In genomic region chr1:178952910-178953309, GRCm38 (mm10) we compare ENCODE assay signal across 13 mouse cellular contexts.
DNase-seq lines count a peak whose midpoint lies in the region; ATAC-seq and TF ChIP-seq lines count a peak whose summit lies in the region.
"Had no signal": no experiment of that assay in that cellular context is flagged by ENCODE, and none has a peak within 500 bp of the region (broad histone marks: within the 10 kb centered on the region; RNA-seq: fewer than 3 reads in every experiment).

No protein-coding gene starts in this region.

- H3K36me3 ChIP-seq in midbrain, embryonic 10.5 days = no peaks in the 10 kb centered on the region
- H3K36me3 ChIP-seq in midbrain, embryonic 11.5 days (ENCODE audit: control insufficient read depth, insufficient read depth, low read length) = no peaks in the 10 kb centered on the region
- no peaks in the 10 kb centered on the region for H3K36me3 ChIP-seq in thymus, adult 2 months (ENCODE audit: control insufficient read depth, insufficient read depth, low read length)
- H3K36me3 ChIP-seq: forebrain, embryonic 15.5 days had no signal

- H3K9ac ChIP-seq in midbrain, embryonic 11.5 days (ENCODE audit: low read length) = no peak overlapping the region
- H3K9ac ChIP-seq: forebrain, embryonic 15.5 days; lung, embryonic 14.5 days had no signal

- DNase-seq in midbrain, embryonic 10.5 days (ENCODE audit: low spot score) = no peak
- no peak for DNase-seq in midbrain, embryonic 11.5 days (ENCODE audit: low spot score, missing footprints)
- DNase-seq in adipocyte (ENCODE audit: low spot score) = no peak
- no peak for DNase-seq in frontal cortex, postnatal 36 days (ENCODE audit: low spot score in 2 of 2)
- no peak for DNase-seq in thymus, adult 2 months
- DNase-seq: cerebellum, postnatal 14 days; heart, adult 18-20 months; lung, embryonic 14.5 days; right cerebral cortex, postnatal 4 days had no signal

- no peak overlapping the region for H3K4me3 ChIP-seq in midbrain, embryonic 10.5 days
- no peak overlapping the region for H3K4me3 ChIP-seq in midbrain, embryonic 11.5 days (ENCODE audit: low read depth, low read length)
- H3K4me3 ChIP-seq in thymus, adult 2 months (ENCODE audit: control insufficient read depth, insufficient read depth, low read length) = no peak overlapping the region
- H3K4me3 ChIP-seq: forebrain, embryonic 15.5 days had no signal

- 0 out of 2 replicates have a peak overlapping the region, but pooled peaks have one; percentile 6 for H3K27ac ChIP-seq in midbrain, embryonic 10.5 days (replicated peaks)
- no peak overlapping the region for H3K27ac ChIP-seq in midbrain, embryonic 11.5 days (ENCODE audit: low read depth, low read length)
- no peak overlapping the region for H3K27ac ChIP-seq in thymus, adult 2 months (ENCODE audit: control insufficient read depth, insufficient read depth, low read length)
- H3K27ac ChIP-seq: forebrain, embryonic 15.5 days had no signal

- TF ChIP-seq CTCF in thymus, adult 2 months (IDR thresholded peaks at IDR 0.05; ENCODE audit: borderline replicate concordance, control insufficient read depth, extremely low read depth, insufficient read depth, low read length, poor library complexity) = no peak

- peaks cover 8% of the 10 kb centered on the region for H3K4me1 ChIP-seq in midbrain, embryonic 10.5 days
- no peaks in the 10 kb centered on the region for H3K4me1 ChIP-seq in midbrain, embryonic 11.5 days (ENCODE audit: control insufficient read depth, insufficient read depth, low read length)
- H3K4me1 ChIP-seq in thymus, adult 2 months (replicated peaks; ENCODE audit: control insufficient read depth, insufficient read depth, low read length) = no peaks in the 10 kb centered on the region
- H3K4me1 ChIP-seq: forebrain, embryonic 15.5 days had no signal

- WGBS in midbrain, embryonic 10.5 days = 88% methylated on average over 12 of the region's 12 CpGs
- WGBS in midbrain, embryonic 11.5 days = 84% methylated on average over 12 of the region's 12 CpGs
- 56% methylated on average over 12 of the region's 12 CpGs for WGBS in thymus, adult 2 months

- no peak overlapping the region for H3K4me2 ChIP-seq in midbrain, embryonic 11.5 days
- H3K4me2 ChIP-seq: forebrain, embryonic 15.5 days; lung, embryonic 14.5 days had no signal

- no peak for ATAC-seq in midbrain, embryonic 11.5 days (ENCODE audit: low FRiP score)
- peak; percentile 86 for ATAC-seq in granulocyte monocyte progenitor cell, adult 5-6 weeks (replicated peaks; ENCODE audit: poor library complexity, severe bottlenecking)
- ATAC-seq in megakaryocyte progenitor cell, adult 5-6 weeks (replicated peaks; ENCODE audit: poor library complexity) = peak; percentile 87
- ATAC-seq: forebrain, embryonic 15.5 days; inflammation-experienced regulatory T-cells, adult 6 months had no signal

- no peaks in the 10 kb centered on the region for H3K27me3 ChIP-seq in midbrain, embryonic 10.5 days (ENCODE audit: low read depth, poor library complexity, severe bottlenecking)
- no peaks in the 10 kb centered on the region for H3K27me3 ChIP-seq in midbrain, embryonic 11.5 days (ENCODE audit: control insufficient read depth, insufficient read depth, low read length)
- H3K27me3 ChIP-seq in thymus, adult 2 months (ENCODE audit: control insufficient read depth, insufficient read depth, low read length) = no peaks in the 10 kb centered on the region
- H3K27me3 ChIP-seq: forebrain, embryonic 15.5 days had no signal

- peaks cover 8% of the 10 kb centered on the region; the same call in 1 of the 2 replicates for H3K9me3 ChIP-seq in midbrain, embryonic 10.5 days (replicated peaks)
- no peaks in the 10 kb centered on the region for H3K9me3 ChIP-seq in midbrain, embryonic 11.5 days (ENCODE audit: control insufficient read depth, low read length)
- H3K9me3 ChIP-seq: forebrain, embryonic 15.5 days had no signal

- no peak for TF ChIP-seq POLR2A in thymus, adult 2 months (IDR thresholded peaks at IDR 0.05; ENCODE audit: control insufficient read depth, extremely low read depth, insufficient read depth, low read length, poor library complexity)
